Mouse (Mus musculus) heart, postnatal 0 days (tissue): ENCODE measurements around the gene Numa1.

ENCODE experiments used
- CTCF ChIP-seq: IDR thresholded peaks from 2 replicates; pipeline ENCODE4 v1.5.1; 2016; ENCODE audit warnings: antibody characterized with exemption, control low read depth, low read depth
- EP300 ChIP-seq: IDR thresholded peaks from 2 replicates; pipeline ENCODE4 v1.6.1; 2016; ENCODE audit warnings: antibody characterized with exemption, low read depth

DNA sequence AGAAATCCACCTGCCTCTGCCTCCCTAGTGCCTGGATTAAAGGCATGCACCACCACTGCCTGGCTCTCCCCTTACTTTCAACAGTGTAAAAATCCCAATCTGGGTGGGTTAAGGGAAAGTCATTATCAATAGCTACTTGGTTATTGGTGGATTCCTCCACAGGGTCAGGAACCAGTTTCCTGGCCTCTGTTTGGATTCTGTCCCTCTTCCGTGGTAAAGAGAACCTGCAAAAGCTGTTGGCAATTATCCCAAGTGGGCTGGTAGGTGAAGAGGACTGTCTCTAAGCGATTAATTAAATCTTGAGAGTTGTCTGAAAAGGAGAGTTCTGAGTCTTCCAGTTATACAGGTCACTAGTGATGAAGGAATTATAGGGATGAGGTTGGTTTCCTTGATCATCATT lies 4.4 kb downstream of the Numa1 start:
- TF ChIP-seq EP300 (no peak), CTCF (no peak)
